Comparison of ENCODE assay signal across 9 mouse cellular contexts in the genomic region with DNA sequence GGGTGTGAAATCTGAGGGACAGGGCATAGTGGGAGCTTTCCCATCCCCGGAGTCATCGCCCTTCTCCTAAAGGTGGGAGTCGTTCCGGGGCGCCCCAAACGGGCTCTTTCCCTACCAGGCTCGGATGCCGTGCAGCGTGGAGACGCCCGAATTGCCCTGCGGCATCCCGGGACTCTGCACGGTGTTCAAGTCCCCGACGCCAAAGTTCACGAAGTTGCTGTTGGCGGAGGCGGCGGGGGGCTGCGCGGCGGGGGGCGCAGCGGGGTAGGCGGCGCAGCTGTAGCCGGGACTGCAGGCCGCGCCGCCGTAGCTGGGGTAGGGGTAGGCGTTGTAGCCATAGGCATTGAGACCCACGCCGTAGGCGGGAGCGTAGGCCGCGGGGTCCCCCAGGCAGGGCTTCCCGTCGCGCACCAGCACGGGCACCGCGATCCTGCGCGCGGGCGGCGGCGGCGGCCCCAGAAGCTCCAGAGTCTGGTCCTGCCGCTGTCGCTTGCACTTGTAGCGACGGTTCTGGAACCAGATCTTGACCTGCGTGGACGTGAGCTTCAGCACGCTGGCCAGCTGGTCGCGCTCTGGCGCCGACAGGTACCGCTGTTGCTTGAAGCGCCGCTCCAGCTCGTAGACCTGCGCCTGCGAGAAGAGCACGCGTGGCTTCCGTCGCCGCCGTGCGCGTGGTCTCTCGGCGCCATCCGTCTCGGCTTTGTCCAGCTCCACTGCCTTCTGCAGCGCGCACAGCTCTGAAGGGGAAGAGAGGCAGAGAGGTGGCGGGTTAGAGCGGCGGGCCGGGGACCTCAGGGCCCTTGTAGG. TPM values are rescaled to one million over a fixed set of nuclear protein-coding genes. Genes with fewer than 3 reads are reported as not detected.
DNase-seq lines count a peak whose midpoint lies in the region; ATAC-seq and TF ChIP-seq lines count a peak whose summit lies in the region.
"Had no signal": no experiment of that assay in that cellular context is flagged by ENCODE, and none has a peak within 500 bp of the region (broad histone marks: within the 10 kb centered on the region; RNA-seq: fewer than 3 reads in every experiment).

No protein-coding gene starts in this region.

- TF ChIP-seq CTCF in intestine, postnatal 0 days (IDR thresholded peaks at IDR 0.05; ENCODE audit: low read depth) = no peak

- no peak overlapping the region for H3K9ac ChIP-seq in forebrain, embryonic 14.5 days (ENCODE audit: low read length)
- no peak overlapping the region for H3K9ac ChIP-seq in intestine, postnatal 0 days (ENCODE audit: low read depth, low read length)

- no peak for DNase-seq in forebrain, embryonic 14.5 days (ENCODE audit: low spot score)
- peak; percentile 39 for DNase-seq in splenic B cell, adult 2 months (ENCODE audit: low read depth, low spot score)
- DNase-seq in layer of hippocampus, postnatal 25 days (ENCODE audit: extremely low spot score in 1 of 2, low spot score in 1 of 2) = no peak
- no peak for DNase-seq in thymus, postnatal 10 days (ENCODE audit: low spot score in 2 of 2)
- DNase-seq in left cerebral cortex, postnatal 25 days (ENCODE audit: low spot score in 2 of 2) = no peak

- under 1% methylated on average over 73 of the region's 87 CpGs for WGBS in forebrain, embryonic 14.5 days
- 1% methylated on average over 80 of the region's 87 CpGs for WGBS in intestine, postnatal 0 days

- H3K27me3 ChIP-seq in megakaryocyte, embryonic 14.5 days (replicated peaks) = peaks cover 100% of the 10 kb centered on the region
- peaks cover 100% of the 10 kb centered on the region for H3K27me3 ChIP-seq in forebrain, embryonic 14.5 days (replicated peaks; ENCODE audit: control insufficient read depth, insufficient read depth, low read length)
- peaks cover 95% of the 10 kb centered on the region for H3K27me3 ChIP-seq in intestine, postnatal 0 days (replicated peaks; ENCODE audit: control insufficient read depth, insufficient read depth, low read length)
- H3K27me3 ChIP-seq in splenic B cell, adult 2 months (ENCODE audit: control insufficient read depth, insufficient read depth, low read length, poor library complexity, severe bottlenecking) = no peaks in the 10 kb centered on the region

- no peak for ATAC-seq in megakaryocyte, adult 5-6 weeks (ENCODE audit: poor library complexity, severe bottlenecking)
- ATAC-seq in forebrain, embryonic 14.5 days = no peak
- no peak for ATAC-seq in intestine, postnatal 0 days

- H3K4me2 ChIP-seq in forebrain, embryonic 14.5 days (ENCODE audit: low read length) = peak overlapping the region; percentile 12; the same call in 1 of the 2 replicates
- peak overlapping the region; percentile 43 for H3K4me2 ChIP-seq in intestine, postnatal 0 days (replicated peaks; ENCODE audit: low read depth)

- peak overlapping the region; percentile 74 for H3K4me3 ChIP-seq in megakaryocyte, embryonic 14.5 days (replicated peaks)
- H3K4me3 ChIP-seq in forebrain, embryonic 14.5 days (ENCODE audit: low read depth, low read length) = 0 out of 2 replicates have a peak overlapping the region, but pooled peaks have one; percentile 4
- peak overlapping the region; percentile 23 for H3K4me3 ChIP-seq in intestine, postnatal 0 days (ENCODE audit: low read depth, low read length)

- no peak overlapping the region for H3K27ac ChIP-seq in forebrain, embryonic 14.5 days (ENCODE audit: low read depth, low read length)
- H3K27ac ChIP-seq in intestine, postnatal 0 days (ENCODE audit: low read depth, low read length) = no peak overlapping the region

- peaks cover 37% of the 10 kb centered on the region for H3K4me1 ChIP-seq in megakaryocyte, embryonic 14.5 days
- no peaks in the 10 kb centered on the region for H3K4me1 ChIP-seq in forebrain, embryonic 14.5 days (ENCODE audit: control insufficient read depth, insufficient read depth, low read length)
- H3K4me1 ChIP-seq in intestine, postnatal 0 days (replicated peaks; ENCODE audit: control insufficient read depth, insufficient read depth, low read length) = no peaks in the 10 kb centered on the region

- H3K36me3 ChIP-seq in megakaryocyte, embryonic 14.5 days (replicated peaks; ENCODE audit: low read length) = no peaks in the 10 kb centered on the region
- H3K36me3 ChIP-seq in forebrain, embryonic 14.5 days (ENCODE audit: control insufficient read depth, insufficient read depth, low read length) = no peaks in the 10 kb centered on the region
- H3K36me3 ChIP-seq in intestine, postnatal 0 days (ENCODE audit: control insufficient read depth, insufficient read depth) = no peaks in the 10 kb centered on the region
- H3K36me3 ChIP-seq in splenic B cell, adult 2 months (ENCODE audit: control insufficient read depth, insufficient read depth, low read length, poor library complexity, severe bottlenecking) = no peaks in the 10 kb centered on the region

- peaks cover 3% of the 10 kb centered on the region; the same call in 1 of the 2 replicates for H3K9me3 ChIP-seq in megakaryocyte, embryonic 14.5 days
- H3K9me3 ChIP-seq in forebrain, embryonic 14.5 days (replicated peaks; ENCODE audit: control insufficient read depth, low read length) = no peaks in the 10 kb centered on the region
- H3K9me3 ChIP-seq in intestine, postnatal 0 days (ENCODE audit: control insufficient read depth) = no peaks in the 10 kb centered on the region

- intact Hi-C loops in left cerebral cortex, postnatal 25 days (cut with DNase I) = loop anchor here (2.0 kb wide), 1 partner anchor 14 kb away; no protein-coding TSS in a partner anchor

RNA-seq across cellular contexts. Expression of a gene that starts 5.7 kb away (rescaled TPM):
- not detected in 2 replicates for polyA plus RNA-seq in megakaryocyte, embryonic 14.5 days (2012; ENCODE audit: insufficient read depth, low replicate concordance)
- total RNA-seq in megakaryocyte, adult 5-6 weeks (2015) = not detected in 2 replicates
- not detected in 2 replicates for total RNA-seq in megakaryocyte, adult 5-6 weeks (2017)
- not detected in 2 replicates for polyA plus RNA-seq in forebrain, embryonic 14.5 days (2014; fragmentation: Nextera tagmentation; extraction: Ambion mirVana)
- 0.08 and 0.58 TPM in 2 replicates for polyA plus RNA-seq in intestine, postnatal 0 days (2015; fragmentation: Nextera tagmentation; extraction: Ambion mirVana)
- total RNA-seq in layer of hippocampus, postnatal 25 days (2021) = not detected
- total RNA-seq in left cerebral cortex, postnatal 25 days (2021) = not detected
- polyA plus RNA-seq: liver, embryonic 16.5 days had no signal

RNA-seq across cellular contexts. Expression of a gene that starts 58.2 kb away (rescaled TPM):
- polyA plus RNA-seq in megakaryocyte, embryonic 14.5 days (2012; ENCODE audit: insufficient read depth, low replicate concordance) = 8.9 and 26.5 TPM in 2 replicates
- total RNA-seq in megakaryocyte, adult 5-6 weeks (2015) = 18.8 and 20.2 TPM in 2 replicates
- 22.0 and 31.9 TPM in 2 replicates for total RNA-seq in megakaryocyte, adult 5-6 weeks (2017)
- 44.0 and 48.2 TPM in 2 replicates for polyA plus RNA-seq in forebrain, embryonic 14.5 days (2014; fragmentation: Nextera tagmentation; extraction: Ambion mirVana)
- 29.7 and 30.7 TPM in 2 replicates for polyA plus RNA-seq in intestine, postnatal 0 days (2015; fragmentation: Nextera tagmentation; extraction: Ambion mirVana)
- total RNA-seq in layer of hippocampus, postnatal 25 days (2021) = 10 to 100 TPM; 28.7 to 29.7 TPM
- 10 to 100 TPM; 32.7 to 34.1 TPM for total RNA-seq in left cerebral cortex, postnatal 25 days (2021)

Comparison
In these comparisons a context has a peak if more than half of its experiments do, and no peak if none do; other contexts are left out.
1. H3K4me3 ChIP-seq: peak in every context shown above with its lines; median percentile 74 in megakaryocyte, embryonic 14.5 days; 23 in intestine, postnatal 0 days; 4 in forebrain, embryonic 14.5 days.